In the genomic region with DNA sequence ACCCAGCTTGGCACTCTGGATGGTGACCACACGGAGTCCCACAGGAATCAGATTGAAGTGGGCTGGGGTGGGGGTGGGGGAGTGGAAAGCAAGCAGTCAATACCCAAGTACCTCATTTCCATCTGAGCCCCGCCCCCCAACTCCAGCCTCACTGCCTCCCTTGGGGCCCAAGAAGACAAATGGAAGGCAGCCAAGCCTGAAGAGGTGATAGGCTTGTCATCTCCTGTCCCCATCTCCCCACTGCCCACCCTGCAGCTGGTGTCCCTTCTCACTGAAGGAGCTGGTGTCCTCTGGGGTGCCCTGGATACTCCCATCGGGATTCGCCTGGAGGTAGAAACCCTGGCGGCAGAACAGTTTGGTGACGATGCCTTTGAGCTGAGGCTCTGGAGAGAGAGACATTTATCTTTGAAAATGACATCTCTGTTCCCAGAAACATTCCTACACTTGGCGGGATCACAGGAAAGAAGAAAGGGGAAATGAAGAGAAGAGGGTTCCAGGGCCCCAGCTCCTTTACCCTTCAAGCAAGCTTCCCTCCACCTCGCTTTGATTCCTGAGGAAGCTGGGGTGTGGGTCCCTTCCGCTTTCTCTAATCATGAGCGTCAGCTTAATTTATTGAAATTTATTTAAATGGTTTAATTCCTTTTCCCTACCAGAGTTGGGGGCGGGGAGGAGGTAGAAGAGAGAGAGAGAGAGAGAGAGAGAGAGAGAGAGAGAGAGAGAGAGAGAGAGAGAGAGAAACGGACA, we compare ENCODE assay signal across 8 mouse cellular contexts. TPM values are rescaled to one million over a fixed set of nuclear protein-coding genes. Genes with fewer than 3 reads are reported as not detected.
DNase-seq lines count a peak whose midpoint lies in the region; ATAC-seq and TF ChIP-seq lines count a peak whose summit lies in the region.

No protein-coding gene starts in this region.

- TF ChIP-seq EP300 in heart, postnatal 0 days (IDR thresholded peaks at IDR 0.05; ENCODE audit: low read depth) = no peak

- peak overlapping the region; percentile 97 for H3K4me2 ChIP-seq in heart, embryonic 15.5 days
- 0 out of 2 replicates have a peak overlapping the region, but pooled peaks have one; percentile 84 for H3K4me2 ChIP-seq in heart, postnatal 0 days (ENCODE audit: low read depth, low read length)
- H3K4me2 ChIP-seq in midbrain, embryonic 13.5 days (replicated peaks) = peak overlapping the region; percentile 97

- ATAC-seq in heart, embryonic 15.5 days (replicated peaks; ENCODE audit: insufficient number of reproducible peaks, insufficient read depth, low FRiP score, low read depth) = no peak
- no peak for ATAC-seq in G1E (ENCODE audit: extremely low read depth, insufficient number of reproducible peaks, low FRiP score, poor library complexity, severe bottlenecking)
- ATAC-seq in heart, postnatal 0 days (ENCODE audit: insufficient read depth, low read depth) = no peak
- ATAC-seq in midbrain, embryonic 13.5 days = no peak

- DNase-seq in heart, postnatal 14 days = no peak
- peak; percentile 24 for DNase-seq in G1E (ENCODE audit: low spot score)
- no peak for DNase-seq in heart, postnatal 0 days (ENCODE audit: low spot score)
- no peak for DNase-seq in ovary, postnatal 14 days (ENCODE audit: low spot score)
- no peak for DNase-seq in layer of hippocampus, postnatal 25 days (ENCODE audit: extremely low spot score in 1 of 2, low spot score in 1 of 2)
- DNase-seq in cerebellum, adult 9-11 months = no peak

- H3K9ac ChIP-seq in heart, embryonic 15.5 days = no peak overlapping the region
- no peak overlapping the region for H3K9ac ChIP-seq in heart, postnatal 0 days (replicated peaks; ENCODE audit: low read depth, low read length)
- H3K9ac ChIP-seq in midbrain, embryonic 13.5 days (replicated peaks) = peak overlapping the region; percentile 81

- intact Hi-C loops in heart, postnatal 14 days (cut with DNase I) = no loop called here

- H3K36me3 ChIP-seq in heart, embryonic 15.5 days = no peaks in the 10 kb centered on the region
- H3K36me3 ChIP-seq in G1E (replicated peaks) = peaks cover 11% of the 10 kb centered on the region
- no peaks in the 10 kb centered on the region for H3K36me3 ChIP-seq in heart, postnatal 0 days (replicated peaks; ENCODE audit: control insufficient read depth, insufficient read depth, low read length)
- no peaks in the 10 kb centered on the region for H3K36me3 ChIP-seq in midbrain, embryonic 13.5 days

- no peaks in the 10 kb centered on the region for H3K9me3 ChIP-seq in heart, embryonic 15.5 days (replicated peaks)
- no peaks in the 10 kb centered on the region for H3K9me3 ChIP-seq in G1E (replicated peaks)
- no peaks in the 10 kb centered on the region for H3K9me3 ChIP-seq in heart, postnatal 0 days (replicated peaks; ENCODE audit: control insufficient read depth, low read length)
- no peaks in the 10 kb centered on the region for H3K9me3 ChIP-seq in midbrain, embryonic 13.5 days

- WGBS in heart, embryonic 15.5 days = 36% methylated on average over 12 of the region's 12 CpGs
- 38% methylated on average over 11 of the region's 12 CpGs for WGBS in heart, postnatal 0 days
- WGBS in midbrain, embryonic 13.5 days = 8% methylated on average over 12 of the region's 12 CpGs

- H3K4me3 ChIP-seq in heart, embryonic 15.5 days = peak overlapping the region; percentile 62
- peak overlapping the region; percentile 68; the same call in 1 of the 2 replicates for H3K4me3 ChIP-seq in G1E (ENCODE audit: low read depth, low read length)
- H3K4me3 ChIP-seq in heart, postnatal 0 days (ENCODE audit: low read depth, low read length) = no peak overlapping the region
- peak overlapping the region; percentile 59 for H3K4me3 ChIP-seq in midbrain, embryonic 13.5 days (replicated peaks)

- peaks cover 15% of the 10 kb centered on the region for H3K27me3 ChIP-seq in heart, embryonic 15.5 days
- peaks cover 77% of the 10 kb centered on the region for H3K27me3 ChIP-seq in G1E (ENCODE audit: insufficient read depth, low read length)
- H3K27me3 ChIP-seq in heart, postnatal 0 days (ENCODE audit: control insufficient read depth, insufficient read depth, low read length) = peaks cover 19% of the 10 kb centered on the region
- peaks cover 49% of the 10 kb centered on the region for H3K27me3 ChIP-seq in midbrain, embryonic 13.5 days

- no peak for TF ChIP-seq CTCF in G1E (IDR thresholded peaks at IDR 0.05; ENCODE audit: low read depth, low read length)
- TF ChIP-seq CTCF in heart, postnatal 0 days (IDR thresholded peaks at IDR 0.05; ENCODE audit: low read depth) = no peak

- peak overlapping the region; percentile 72; the same call in 1 of the 2 replicates for H3K27ac ChIP-seq in heart, embryonic 15.5 days
- no peak overlapping the region for H3K27ac ChIP-seq in heart, postnatal 0 days (ENCODE audit: low read depth)
- H3K27ac ChIP-seq in midbrain, embryonic 13.5 days = peak overlapping the region; percentile 96

- H3K4me1 ChIP-seq in heart, embryonic 15.5 days (replicated peaks) = peaks cover 65% of the 10 kb centered on the region
- H3K4me1 ChIP-seq in G1E (ENCODE audit: insufficient read depth, low read depth, low read length) = peaks cover 70% of the 10 kb centered on the region
- H3K4me1 ChIP-seq in heart, postnatal 0 days (ENCODE audit: control insufficient read depth, insufficient read depth) = peaks cover 40% of the 10 kb centered on the region
- peaks cover 64% of the 10 kb centered on the region for H3K4me1 ChIP-seq in midbrain, embryonic 13.5 days (replicated peaks)

RNA-seq across cellular contexts. Expression of a gene that starts 2.1 kb away (rescaled TPM):
- polyA plus RNA-seq in heart, embryonic 15.5 days (2015; fragmentation: Nextera tagmentation; extraction: Ambion mirVana) = 1.8 and 2.9 TPM in 2 replicates
- 1 to 10 TPM; 2.6 to 2.8 TPM for total RNA-seq in heart, postnatal 14 days (2021)
- total RNA-seq in G1E (2014; fragmentation: Nextera tagmentation) = 24.9 and 28.9 TPM in 2 replicates
- total RNA-seq in G1E (2017) = 3.6 and 4.2 TPM in 2 replicates
- polyA plus RNA-seq in G1E (2012) = 7.7 and 8.6 TPM in 2 replicates
- total RNA-seq in heart, postnatal 0 days (2014; rRNA removed; ENCODE audit: low replicate concordance) = 5.3 and 5.7 TPM in 2 replicates
- polyA plus RNA-seq in heart, postnatal 0 days (2015; fragmentation: Nextera tagmentation; extraction: Ambion mirVana) = 0.75 and 1.0 TPM in 2 replicates
- polyA plus RNA-seq in midbrain, embryonic 13.5 days (2015; fragmentation: Nextera tagmentation; extraction: Ambion mirVana) = 3.4 and 4.4 TPM in 2 replicates
- 10 to 100 TPM; 28.3 to 33.3 TPM for total RNA-seq in layer of hippocampus, postnatal 25 days (2021)

RNA-seq across cellular contexts. Expression of a gene that starts 3.8 kb away (rescaled TPM):
- 5.4 and 7.5 TPM in 2 replicates for polyA plus RNA-seq in heart, embryonic 15.5 days (2015; fragmentation: Nextera tagmentation; extraction: Ambion mirVana)
- 1 to 10 TPM; 5.4 to 6.0 TPM for total RNA-seq in heart, postnatal 14 days (2021)
- 2.3 and 2.8 TPM in 2 replicates for total RNA-seq in G1E (2014; fragmentation: Nextera tagmentation)
- 1.1 and 1.2 TPM in 2 replicates for total RNA-seq in G1E (2017)
- polyA plus RNA-seq in G1E (2012) = 0.39 and 0.50 TPM in 2 replicates
- 2.5 and 11.2 TPM in 2 replicates for total RNA-seq in heart, postnatal 0 days (2014; rRNA removed; ENCODE audit: low replicate concordance)
- 2.7 and 3.1 TPM in 2 replicates for polyA plus RNA-seq in heart, postnatal 0 days (2015; fragmentation: Nextera tagmentation; extraction: Ambion mirVana)
- polyA plus RNA-seq in midbrain, embryonic 13.5 days (2015; fragmentation: Nextera tagmentation; extraction: Ambion mirVana) = 0.83 and 0.85 TPM in 2 replicates
- 1 to 10 TPM in 1 of 2 experiments, under 1 TPM in 1; 0.79 to 1.1 TPM for total RNA-seq in layer of hippocampus, postnatal 25 days (2021)

RNA-seq across cellular contexts. Expression of a gene that starts 5.9 kb away (rescaled TPM):
- 1.1 and 2.6 TPM in 2 replicates for polyA plus RNA-seq in heart, embryonic 15.5 days (2015; fragmentation: Nextera tagmentation; extraction: Ambion mirVana)
- under 1 TPM; 0.54 to 0.65 TPM for total RNA-seq in heart, postnatal 14 days (2021)
- total RNA-seq in G1E (2014; fragmentation: Nextera tagmentation) (not detected in 2 replicates), G1E (2017) (not detected in 2 replicates)
- polyA plus RNA-seq in G1E (2012) = not detected in 2 replicates
- total RNA-seq in heart, postnatal 0 days (2014; rRNA removed; ENCODE audit: low replicate concordance) = 0.43 and 2.7 TPM in 2 replicates
- 2.6 TPM in 2 replicates for polyA plus RNA-seq in heart, postnatal 0 days (2015; fragmentation: Nextera tagmentation; extraction: Ambion mirVana)
- 0.44 and 0.52 TPM in 2 replicates for polyA plus RNA-seq in midbrain, embryonic 13.5 days (2015; fragmentation: Nextera tagmentation; extraction: Ambion mirVana)
- total RNA-seq in layer of hippocampus, postnatal 25 days (2021) = not detected

RNA-seq across cellular contexts. Expression of a gene that starts 15.5 kb away (rescaled TPM):
- polyA plus RNA-seq in heart, embryonic 15.5 days (2015; fragmentation: Nextera tagmentation; extraction: Ambion mirVana) = not detected in 2 replicates
- total RNA-seq in heart, postnatal 14 days (2021) = not detected
- total RNA-seq in G1E (2014; fragmentation: Nextera tagmentation) (not detected in 2 replicates), G1E (2017) (0.05 and 0.06 TPM in 2 replicates)
- not detected in 2 replicates for polyA plus RNA-seq in G1E (2012)
- total RNA-seq in heart, postnatal 0 days (2014; rRNA removed; ENCODE audit: low replicate concordance) = not detected in 2 replicates
- polyA plus RNA-seq in heart, postnatal 0 days (2015; fragmentation: Nextera tagmentation; extraction: Ambion mirVana) = not detected in 2 replicates
- not detected in 2 replicates for polyA plus RNA-seq in midbrain, embryonic 13.5 days (2015; fragmentation: Nextera tagmentation; extraction: Ambion mirVana)
- not detected for total RNA-seq in layer of hippocampus, postnatal 25 days (2021)

RNA-seq across cellular contexts. Expression of a gene that starts 18.7 kb away (rescaled TPM):
- not detected in 2 replicates for polyA plus RNA-seq in heart, embryonic 15.5 days (2015; fragmentation: Nextera tagmentation; extraction: Ambion mirVana)
- not detected for total RNA-seq in heart, postnatal 14 days (2021)
- not detected in 2 replicates for total RNA-seq in G1E (2014; fragmentation: Nextera tagmentation)
- total RNA-seq in G1E (2017) = not detected in 2 replicates
- not detected in 2 replicates for polyA plus RNA-seq in G1E (2012)
- total RNA-seq in heart, postnatal 0 days (2014; rRNA removed; ENCODE audit: low replicate concordance) = not detected in 2 replicates
- polyA plus RNA-seq in heart, postnatal 0 days (2015; fragmentation: Nextera tagmentation; extraction: Ambion mirVana) = not detected in 2 replicates
- not detected in 2 replicates for polyA plus RNA-seq in midbrain, embryonic 13.5 days (2015; fragmentation: Nextera tagmentation; extraction: Ambion mirVana)
- not detected for total RNA-seq in layer of hippocampus, postnatal 25 days (2021)
